Mouse (Mus musculus): Measurements from ENCODE around the gene Rbm46. TPM values are rescaled to one million over a fixed set of nuclear protein-coding genes. Genes with fewer than 3 reads are reported as not detected.

Gene Rbm46
- 0.13 and 0.28 TPM in 2 replicates for total RNA-seq (2014; rRNA removed)
- polyA plus RNA-seq (2012; rRNA removed) = not detected in 2 replicates

DNA sequence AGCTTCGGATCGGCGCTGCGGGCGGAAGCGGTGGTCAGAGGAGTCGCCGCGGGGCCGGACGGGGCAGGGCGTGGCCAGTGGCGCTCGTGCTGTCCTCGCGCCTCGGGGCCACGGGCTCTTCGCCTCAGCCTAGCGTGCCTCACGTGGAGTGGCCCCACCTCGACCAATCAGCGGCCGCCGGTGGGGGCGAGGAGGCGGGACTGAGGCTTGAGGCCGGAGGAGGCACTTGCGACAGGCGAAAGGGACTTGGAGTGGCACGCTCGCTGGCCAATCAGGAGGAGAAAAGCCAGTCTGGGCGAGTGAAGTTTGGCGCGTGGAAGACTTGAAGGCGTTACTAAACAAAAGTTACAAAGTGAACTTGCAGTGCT, at the start of gene Rbm46:
TSS of gene Rbm46 (minus strand) at position 112 of the 368 bp plus-strand sequence.
- peak; percentile 44 for DNase-seq (ENCODE audit: extremely low read depth, low read depth, low spot score)
- Histone ChIP-seq H3K36me3 (ENCODE audit: control insufficient read depth, insufficient read depth, low read length) (no peaks in the 10 kb centered on the region), H3K4me3 (ENCODE audit: insufficient read depth, low read depth, low read length) (peak within 1 kb of the TSS; percentile 34; the same call in 1 of the 2 replicates), H3K27me3 (ENCODE audit: control insufficient read depth, insufficient read depth, low read length) (peaks cover 12% of the 10 kb centered on the region), H3K79me2 (ENCODE audit: control insufficient read depth, insufficient read depth, low read length) (no peaks in the 10 kb centered on the region), H3K27ac (replicated peaks; ENCODE audit: insufficient read depth, low read depth, low read length) (no peak within 1 kb of the TSS), H3K9ac (ENCODE audit: low read depth, low read length) (0 out of 2 replicates have a peak within 1 kb of the TSS, but pooled peaks have one; percentile 4), H3K4me1 (ENCODE audit: control insufficient read depth, insufficient read depth, low read length) (no peaks in the 10 kb centered on the region)
- WGBS = 20% methylated on average over 35 of the region's 36 CpGs
- TF ChIP-seq CTCF (IDR thresholded peaks at IDR 0.05; ENCODE audit: low read depth, low read length) = no peak
- no peak for TF ChIP-seq POLR2A (IDR thresholded peaks at IDR 0.05; ENCODE audit: extremely low read depth, insufficient read depth, low read length)

DNA sequence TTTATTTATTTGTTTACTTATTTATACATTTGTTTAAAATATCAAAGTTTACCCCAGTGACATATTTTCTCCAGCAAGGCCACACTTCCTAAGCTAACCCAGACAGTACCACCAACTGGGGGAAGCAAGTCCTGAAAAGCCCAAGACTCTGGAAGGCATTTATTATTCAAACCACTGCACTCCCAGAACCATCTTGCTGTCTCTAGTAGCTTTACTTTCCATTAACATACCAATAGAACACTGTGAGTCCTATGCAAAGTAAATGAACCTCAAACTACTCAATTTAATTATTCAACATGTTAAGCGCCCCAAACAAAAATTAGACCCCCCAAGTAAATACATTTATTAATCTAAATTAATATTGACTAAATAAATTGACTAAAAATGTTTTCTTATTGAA, 39.3 kb upstream of the Rbm46 start:
- no peak overlapping the region for H3K27ac ChIP-seq (replicated peaks; ENCODE audit: insufficient read depth, low read depth, low read length)
- H3K4me1 ChIP-seq (ENCODE audit: control insufficient read depth, insufficient read depth, low read length) = no peaks in the 10 kb centered on the region
- DNase-seq (ENCODE audit: extremely low read depth, low read depth, low spot score) = no peak
- H3K36me3 ChIP-seq (ENCODE audit: control insufficient read depth, insufficient read depth, low read length) = no peaks in the 10 kb centered on the region
- no peak for TF ChIP-seq CTCF (IDR thresholded peaks at IDR 0.05; ENCODE audit: low read depth, low read length)
- no peak for TF ChIP-seq POLR2A (IDR thresholded peaks at IDR 0.05; ENCODE audit: extremely low read depth, insufficient read depth, low read length)
- no peak overlapping the region for H3K4me3 ChIP-seq (ENCODE audit: insufficient read depth, low read depth, low read length)
- no peaks in the 10 kb centered on the region for H3K27me3 ChIP-seq (ENCODE audit: control insufficient read depth, insufficient read depth, low read length)
- H3K9ac ChIP-seq (ENCODE audit: low read depth, low read length) = no peak overlapping the region
- 67% methylated on average over 1 of the region's 1 CpGs for WGBS
- no peaks in the 10 kb centered on the region for H3K79me2 ChIP-seq (ENCODE audit: control insufficient read depth, insufficient read depth, low read length)

DNA sequence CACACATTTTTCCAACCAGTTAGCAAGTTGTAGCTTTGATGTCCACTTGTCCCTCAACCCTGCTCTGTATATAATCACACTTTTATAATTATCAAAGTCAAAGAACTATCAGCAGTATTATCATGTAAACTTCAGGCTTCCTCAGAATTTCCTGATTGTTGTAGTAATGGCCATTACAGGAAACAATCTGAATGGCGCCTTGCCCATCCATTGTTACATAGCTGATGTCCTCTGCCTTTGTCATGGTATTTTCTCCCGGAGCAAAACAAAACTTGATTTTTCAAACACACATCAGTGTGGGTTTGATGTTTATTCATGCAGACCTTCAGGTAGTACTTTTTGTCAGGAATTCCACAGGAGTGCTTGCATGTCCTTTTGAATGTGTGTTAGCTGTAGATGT, 32.4 kb upstream of the Rbm46 start:
- H3K4me3 ChIP-seq (ENCODE audit: insufficient read depth, low read depth, low read length) = no peak overlapping the region
- H3K9ac ChIP-seq (ENCODE audit: low read depth, low read length) = no peak overlapping the region
- TF ChIP-seq CTCF (IDR thresholded peaks at IDR 0.05; ENCODE audit: low read depth, low read length) = no peak
- TF ChIP-seq POLR2A (IDR thresholded peaks at IDR 0.05; ENCODE audit: extremely low read depth, insufficient read depth, low read length) = no peak
- no peak overlapping the region for H3K27ac ChIP-seq (replicated peaks; ENCODE audit: insufficient read depth, low read depth, low read length)
- no peaks in the 10 kb centered on the region for H3K79me2 ChIP-seq (ENCODE audit: control insufficient read depth, insufficient read depth, low read length)
- peaks cover 7% of the 10 kb centered on the region for H3K27me3 ChIP-seq (ENCODE audit: control insufficient read depth, insufficient read depth, low read length)
- no peaks in the 10 kb centered on the region for H3K36me3 ChIP-seq (ENCODE audit: control insufficient read depth, insufficient read depth, low read length)
- no peaks in the 10 kb centered on the region for H3K4me1 ChIP-seq (ENCODE audit: control insufficient read depth, insufficient read depth, low read length)
- 80% methylated on average over 2 of the region's 2 CpGs for WGBS
- no peak for DNase-seq (ENCODE audit: extremely low read depth, low read depth, low spot score)

DNA sequence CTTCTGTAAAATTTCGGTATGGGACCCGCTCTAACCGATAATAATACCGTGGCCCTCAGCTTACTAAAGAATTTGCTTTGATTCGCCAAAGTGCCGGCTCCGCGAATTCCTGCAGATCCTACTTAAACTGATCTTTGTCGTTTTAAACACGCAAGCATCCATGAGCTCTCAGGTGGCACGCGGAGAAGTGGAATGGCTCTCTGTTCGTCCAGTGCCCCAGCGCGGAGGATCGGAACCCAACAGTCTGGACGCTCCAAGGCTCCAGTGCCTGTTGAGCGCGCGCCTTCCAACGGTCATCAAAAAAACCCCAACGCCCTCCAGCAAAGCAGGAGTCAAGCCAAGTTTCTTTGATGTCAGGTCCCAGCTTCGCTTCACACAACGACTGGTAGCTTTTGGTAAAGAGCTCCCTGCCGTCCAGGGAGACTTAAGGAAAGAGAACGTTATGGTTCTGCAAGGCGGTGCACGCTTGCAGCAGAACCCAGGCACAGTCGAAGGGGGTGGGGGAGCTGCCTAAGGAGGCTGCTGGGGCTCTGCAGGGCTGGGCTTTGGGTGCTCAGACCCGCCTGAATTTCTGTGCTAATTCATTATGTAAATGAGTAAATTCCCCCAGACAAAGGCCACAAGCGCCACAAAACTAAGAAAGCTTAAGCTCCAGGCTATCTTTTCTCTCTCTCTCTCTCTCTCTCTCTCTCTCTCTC, 28.1 kb upstream of the Rbm46 start:
- Histone ChIP-seq H3K9ac (ENCODE audit: low read depth, low read length) (peak overlapping the region; percentile 26; the same call in 1 of the 2 replicates), H3K4me3 (ENCODE audit: insufficient read depth, low read depth, low read length) (peak overlapping the region; percentile 57), H3K36me3 (ENCODE audit: control insufficient read depth, insufficient read depth, low read length) (no peaks in the 10 kb centered on the region), H3K27ac (replicated peaks; ENCODE audit: insufficient read depth, low read depth, low read length) (no peak overlapping the region; the same call in 1 of the 2 replicates), H3K27me3 (ENCODE audit: control insufficient read depth, insufficient read depth, low read length) (peaks cover 10% of the 10 kb centered on the region), H3K79me2 (ENCODE audit: control insufficient read depth, insufficient read depth, low read length) (no peaks in the 10 kb centered on the region), H3K4me1 (ENCODE audit: control insufficient read depth, insufficient read depth, low read length) (no peaks in the 10 kb centered on the region)
- WGBS = 4% methylated on average over 31 of the region's 31 CpGs
- DNase-seq (ENCODE audit: extremely low read depth, low read depth, low spot score) = no peak
- TF ChIP-seq CTCF (IDR thresholded peaks at IDR 0.05; ENCODE audit: low read depth, low read length) = no peak
- TF ChIP-seq POLR2A (IDR thresholded peaks at IDR 0.05; ENCODE audit: extremely low read depth, insufficient read depth, low read length) = no peak

DNA sequence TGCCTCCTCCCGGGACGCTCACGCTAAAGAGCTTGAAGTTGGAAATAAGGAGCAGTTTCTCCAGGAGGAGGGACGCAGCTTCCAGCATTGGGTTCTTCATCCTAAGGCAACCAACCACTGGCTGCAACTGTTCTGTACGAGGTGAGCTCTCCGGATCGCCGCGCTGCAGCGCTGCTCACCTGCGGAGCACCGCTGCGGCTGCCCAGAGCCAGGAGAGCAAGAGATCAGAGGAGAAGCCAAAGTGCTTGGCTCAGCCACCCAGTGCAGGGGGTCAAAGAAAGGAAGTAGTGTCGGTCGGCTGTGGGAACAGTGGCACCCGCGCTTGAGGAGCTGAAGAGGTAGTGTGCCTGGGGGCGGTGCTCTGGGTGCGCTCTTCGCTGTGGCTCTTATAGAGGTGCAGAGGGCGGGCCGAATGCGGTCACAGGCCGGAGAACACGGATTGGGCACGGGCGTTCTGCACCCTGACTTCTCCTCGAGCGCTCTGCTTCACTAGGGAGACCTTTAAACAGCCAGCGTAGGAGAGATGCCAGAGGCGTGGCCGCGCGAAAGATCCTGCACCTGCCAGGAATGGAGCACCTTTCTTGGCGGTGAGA, 27.4 kb upstream of the Rbm46 start, which contains the start of gene Lrat:
TSS of gene Lrat (minus strand) at position 361 of the 593 bp plus-strand sequence.
- peak; percentile 39 for DNase-seq (ENCODE audit: extremely low read depth, low read depth, low spot score)
- peak within 1 kb of the TSS; percentile 31; the same call in 1 of the 2 replicates for H3K27ac ChIP-seq (replicated peaks; ENCODE audit: insufficient read depth, low read depth, low read length)
- peak within 1 kb of the TSS; percentile 57 for H3K4me3 ChIP-seq (ENCODE audit: insufficient read depth, low read depth, low read length)
- no peaks in the 10 kb centered on the region for H3K36me3 ChIP-seq (ENCODE audit: control insufficient read depth, insufficient read depth, low read length)
- TF ChIP-seq CTCF (IDR thresholded peaks at IDR 0.05; ENCODE audit: low read depth, low read length) (no peak), POLR2A (IDR thresholded peaks at IDR 0.05; ENCODE audit: extremely low read depth, insufficient read depth, low read length) (peak; percentile 57; the same call in 1 of the 2 replicates)
- no peaks in the 10 kb centered on the region for H3K79me2 ChIP-seq (ENCODE audit: control insufficient read depth, insufficient read depth, low read length)
- peaks cover 10% of the 10 kb centered on the region for H3K27me3 ChIP-seq (ENCODE audit: control insufficient read depth, insufficient read depth, low read length)
- H3K4me1 ChIP-seq (ENCODE audit: control insufficient read depth, insufficient read depth, low read length) = no peaks in the 10 kb centered on the region
- 2% methylated on average over 35 of the region's 35 CpGs for WGBS
- peak within 1 kb of the TSS; percentile 32 for H3K9ac ChIP-seq (ENCODE audit: low read depth, low read length)
